Mouse (Mus musculus) lung, postnatal 4 days (tissue): ENCODE measurements around the gene Gm973.
"Not testable (repeated sequence)": the region's sequence is repeated elsewhere in the genome, so short reads cannot be mapped to it uniquely, and the experiment has no call there.

Experiments
- DNase-seq, 2 experiments: peaks; one replicate each; pipeline ENCODE4 v3.0.0; 2021

Gm973 gene

GRCm38 (mm10) chr1:59593622-59594035 is 77.6 kb downstream of the Gm973 start:
- peak in 1 of 2 experiments; percentile 44 for DNase-seq

GRCm38 (mm10) chr1:59594586-59595266 is 78.7 kb downstream of the Gm973 start:
- peak; percentile 16 to 67 for DNase-seq

GRCm38 (mm10) chr1:59595609-59596008 is 79.5 kb downstream of the Gm973 start:
- DNase-seq, result no peak

GRCm38 (mm10) chr1:59602531-59603416 is 86.7 kb downstream of the Gm973 start:
- DNase-seq, result no peak

GRCm38 (mm10) chr1:59603417-59603712 is 87.3 kb downstream of the Gm973 start:
- DNase-seq, result no peak

GRCm38 (mm10) chr1:59603893-59604292 is 87.8 kb downstream of the Gm973 start:
- peak; percentile 40 to 49 for DNase-seq

GRCm38 (mm10) chr1:59606479-59606878 is 90.4 kb downstream of the Gm973 start:
- DNase-seq, result no peak

- no peak for DNase-seq
These were observed 91.0 kb downstream of the Gm973 start for GRCm38 (mm10) chr1:59607071-59607470.

- DNase-seq, result no peak
These were observed 92.2 kb downstream of the Gm973 start for GRCm38 (mm10) chr1:59608125-59608762.

GRCm38 (mm10) chr1:59608920-59609319 is 92.9 kb downstream of the Gm973 start:
- DNase-seq, result no peak

GRCm38 (mm10) chr1:59609458-59609857 is 93.4 kb downstream of the Gm973 start:
- no peak for DNase-seq

- peak; percentile 34 to 67 for DNase-seq
These were observed 93.8 kb downstream of the Gm973 start for GRCm38 (mm10) chr1:59609896-59610295.

- no peak for DNase-seq
These were observed 94.9 kb downstream of the Gm973 start for GRCm38 (mm10) chr1:59610929-59611328.

- peak; percentile 84 for DNase-seq
These were observed 97.7 kb downstream of the Gm973 start for GRCm38 (mm10) chr1:59613795-59614194.

GRCm38 (mm10) chr1:59615021-59615420 is 99.0 kb downstream of the Gm973 start:
- no peak for DNase-seq

GRCm38 (mm10) chr1:59619201-59619600 is 103.1 kb downstream of the Gm973 start:
- no peak for DNase-seq

- DNase-seq, result peak; percentile 37 to 74
These were observed 107.4 kb downstream of the Gm973 start for GRCm38 (mm10) chr1:59623325-59624017.

- no peak for DNase-seq
These were observed 109.3 kb downstream of the Gm973 start for GRCm38 (mm10) chr1:59625410-59625809.

GRCm38 (mm10) chr1:59629194-59629593 is 113.1 kb downstream of the Gm973 start:
- no peak for DNase-seq

- DNase-seq, result not testable (repeated sequence)
These were observed 114.3 kb downstream of the Gm973 start for GRCm38 (mm10) chr1:59630356-59630755.

- no peak for DNase-seq
These were observed 116.1 kb downstream of the Gm973 start for GRCm38 (mm10) chr1:59631986-59632659.

- no peak for DNase-seq
These were observed 117.0 kb downstream of the Gm973 start for GRCm38 (mm10) chr1:59633056-59633455.
